Mouse (Mus musculus): ENCODE measurements around the gene Proser3.
"Not testable (repeated sequence)": the region's sequence is repeated elsewhere in the genome, so short reads cannot be mapped to it uniquely, and the experiment has no call there.

The Proser3 gene

DNA sequence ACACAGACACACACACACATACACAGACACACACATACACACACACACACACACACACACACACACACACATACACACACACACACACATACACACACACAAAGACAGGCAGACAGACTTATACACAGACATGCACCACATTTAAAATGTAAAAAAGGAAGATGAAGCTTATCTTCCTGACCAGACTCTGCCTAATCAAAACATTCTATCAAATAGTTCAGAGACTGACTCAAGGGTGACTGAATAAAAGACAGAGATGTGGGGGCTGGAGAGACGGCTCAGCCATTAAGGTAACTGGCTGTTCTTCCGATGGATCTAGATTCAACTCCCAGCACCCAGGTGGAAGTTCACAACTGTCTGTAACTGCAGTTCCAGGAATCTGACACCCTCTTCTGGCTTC is 7.8 kb downstream of the Proser3 start:
- no peak for DNase-seq (ENCODE audit: extremely low spot score)

DNA sequence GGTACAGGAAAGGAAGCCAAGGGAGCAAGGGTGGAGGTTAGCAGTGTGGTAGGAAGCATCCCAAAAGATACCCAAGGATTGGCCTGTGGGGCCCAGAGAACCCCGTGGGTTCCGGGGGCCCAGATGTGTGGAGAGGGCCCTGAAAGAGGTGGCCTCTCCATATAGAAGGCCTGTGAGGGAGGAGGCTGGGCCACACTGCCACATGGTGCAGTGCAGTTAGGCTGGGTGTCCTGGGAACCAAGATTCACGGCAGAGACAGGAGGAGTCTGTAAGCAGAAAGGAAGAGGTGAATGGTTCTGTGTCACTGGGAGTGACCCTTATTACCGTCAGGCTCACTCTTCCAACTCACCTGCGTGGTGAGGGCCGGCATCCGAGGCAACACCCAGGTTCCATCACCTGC is 11.5 kb downstream of the Proser3 start:
- DNase-seq (ENCODE audit: extremely low spot score) = no peak

DNA sequence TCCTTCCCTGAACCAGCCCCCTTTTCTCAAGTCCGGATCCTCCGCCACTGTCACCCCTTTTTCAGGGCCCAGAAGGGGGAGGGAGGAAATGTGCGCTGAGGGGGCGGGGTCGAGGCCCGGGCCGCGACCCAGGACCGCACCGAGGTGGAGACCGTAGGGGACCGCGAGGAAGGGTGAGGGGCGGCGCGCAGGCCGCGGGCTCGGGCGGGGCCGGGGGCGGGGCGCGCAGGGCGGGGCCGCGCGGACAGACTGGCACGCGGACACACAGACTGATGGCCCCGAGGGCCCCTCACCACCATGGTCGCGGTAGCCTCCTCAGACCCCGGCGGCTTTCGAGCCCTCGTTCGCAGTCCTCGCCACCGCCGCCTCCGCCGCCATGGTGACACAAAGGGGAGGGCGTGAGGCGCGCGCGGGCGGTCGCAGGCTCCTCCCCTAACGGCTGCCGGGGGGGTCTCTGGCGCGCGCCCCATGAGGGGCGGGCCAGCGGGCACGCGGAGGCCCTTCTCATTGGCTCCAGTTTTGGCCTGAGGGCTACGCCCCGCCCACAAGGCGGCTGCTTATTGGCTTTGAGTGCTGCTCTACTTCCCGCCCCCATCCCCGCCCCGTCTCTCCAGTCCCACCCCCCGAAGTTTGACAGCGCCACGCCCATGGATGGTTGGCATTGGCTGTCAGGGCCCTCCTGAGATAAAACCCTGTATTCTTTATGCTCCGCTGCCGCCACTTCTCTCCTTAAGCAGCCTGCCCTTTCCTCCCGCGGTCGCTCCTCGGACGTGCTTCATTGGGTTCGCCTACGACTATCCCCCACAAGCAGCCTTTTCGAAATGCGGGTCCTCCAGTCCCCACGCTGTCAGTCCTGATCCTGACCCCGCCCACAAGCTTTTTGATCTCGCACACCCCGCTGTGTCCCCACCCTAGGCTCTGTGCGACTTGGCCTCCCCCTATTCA is 17.2 kb downstream of the Proser3 start, which contains the start of gene Arhgap33:
Arhgap33 (minus strand) TSS at position 428 of the 945 bp plus-strand sequence.
- peak; percentile 96 for DNase-seq (ENCODE audit: extremely low spot score)

- DNase-seq (ENCODE audit: extremely low spot score) = no peak
Observed at GRCm38 (mm10) chr7:30533941-30534632, 18.0 kb downstream of the Proser3 start.

GRCm38 (mm10) chr7:30532931-30533330 is 19.2 kb downstream of the Proser3 start:
- peak; percentile 51 for DNase-seq (ENCODE audit: extremely low spot score)

GRCm38 (mm10) chr7:30531291-30531815 is 20.7 kb downstream of the Proser3 start:
- no peak for DNase-seq (ENCODE audit: extremely low spot score)

- DNase-seq (ENCODE audit: extremely low spot score) = no peak
Observed at GRCm38 (mm10) chr7:30526981-30527380, 25.1 kb downstream of the Proser3 start.

- DNase-seq (ENCODE audit: extremely low spot score) = no peak
Observed at GRCm38 (mm10) chr7:30526399-30526798, 25.7 kb downstream of the Proser3 start.

GRCm38 (mm10) chr7:30525954-30526353 is 26.1 kb downstream of the Proser3 start:
- DNase-seq (ENCODE audit: extremely low spot score) = peak; percentile 8

- no peak for DNase-seq (ENCODE audit: extremely low spot score)
Observed at GRCm38 (mm10) chr7:30524487-30524886, 27.6 kb downstream of the Proser3 start.

- DNase-seq (ENCODE audit: extremely low spot score) = no peak
Observed at GRCm38 (mm10) chr7:30522871-30523270, 29.2 kb downstream of the Proser3 start.

DNA sequence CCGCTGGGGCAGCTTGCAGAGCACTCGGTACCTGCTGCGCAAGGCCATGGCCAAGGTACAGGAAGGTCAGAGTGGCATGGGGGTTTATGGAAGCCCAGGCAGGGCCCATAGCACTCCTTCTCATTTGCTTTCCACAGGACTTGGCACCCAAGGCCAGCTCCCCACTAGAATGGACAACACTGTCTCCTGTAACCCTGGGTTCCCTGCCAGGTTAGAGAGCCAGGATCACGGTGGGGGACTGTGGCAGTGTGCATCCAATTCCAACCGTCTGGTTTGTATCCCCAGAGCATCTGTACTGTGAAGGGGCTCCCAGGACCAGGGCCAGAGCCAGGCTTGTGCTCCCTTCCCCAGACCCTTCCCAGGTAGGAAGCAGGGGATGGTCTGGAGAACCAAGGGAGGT is 31.2 kb downstream of the Proser3 start:
- no peak for DNase-seq (ENCODE audit: extremely low spot score)

DNA sequence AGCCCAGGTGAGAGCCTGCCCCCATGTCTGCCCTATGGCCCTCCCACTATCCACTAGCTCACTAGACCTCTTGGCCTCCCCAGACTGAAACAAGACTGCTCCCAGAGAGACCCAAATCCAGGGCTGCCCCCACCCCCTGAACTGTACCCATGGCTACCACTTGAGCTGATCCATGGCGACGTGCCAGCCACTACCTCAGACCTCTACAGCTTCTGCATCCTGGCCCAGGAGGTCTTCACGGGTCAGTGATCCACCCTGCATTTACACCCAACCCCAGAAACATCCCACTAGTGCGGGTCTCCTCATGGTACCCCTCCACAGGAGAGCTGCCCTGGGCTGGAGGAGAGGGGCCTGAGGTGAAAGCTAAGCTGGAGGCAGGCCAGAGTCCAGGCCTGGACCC is 31.7 kb downstream of the Proser3 start:
- no peak for DNase-seq (ENCODE audit: extremely low spot score)

DNA sequence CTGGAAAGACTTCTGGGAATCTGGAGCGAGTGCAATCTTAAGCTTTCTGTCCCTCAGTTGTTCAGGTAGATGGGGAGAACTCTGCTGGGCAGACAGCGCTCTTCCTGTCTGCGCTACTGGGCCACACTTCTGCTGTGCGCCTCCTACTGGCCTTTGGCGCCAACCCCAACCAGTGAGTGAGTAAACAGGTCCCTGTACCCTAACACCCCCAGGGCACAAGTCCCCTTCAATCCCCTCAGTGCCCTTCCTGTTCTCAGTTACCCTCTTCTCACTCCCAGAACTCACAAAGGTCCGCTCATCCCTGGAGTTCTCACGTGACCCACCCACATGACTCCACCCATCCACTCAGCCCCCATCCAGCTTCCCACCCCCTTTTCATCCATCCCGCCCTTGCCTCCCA is 33.8 kb downstream of the Proser3 start:
- no peak for DNase-seq (ENCODE audit: extremely low spot score)

DNA sequence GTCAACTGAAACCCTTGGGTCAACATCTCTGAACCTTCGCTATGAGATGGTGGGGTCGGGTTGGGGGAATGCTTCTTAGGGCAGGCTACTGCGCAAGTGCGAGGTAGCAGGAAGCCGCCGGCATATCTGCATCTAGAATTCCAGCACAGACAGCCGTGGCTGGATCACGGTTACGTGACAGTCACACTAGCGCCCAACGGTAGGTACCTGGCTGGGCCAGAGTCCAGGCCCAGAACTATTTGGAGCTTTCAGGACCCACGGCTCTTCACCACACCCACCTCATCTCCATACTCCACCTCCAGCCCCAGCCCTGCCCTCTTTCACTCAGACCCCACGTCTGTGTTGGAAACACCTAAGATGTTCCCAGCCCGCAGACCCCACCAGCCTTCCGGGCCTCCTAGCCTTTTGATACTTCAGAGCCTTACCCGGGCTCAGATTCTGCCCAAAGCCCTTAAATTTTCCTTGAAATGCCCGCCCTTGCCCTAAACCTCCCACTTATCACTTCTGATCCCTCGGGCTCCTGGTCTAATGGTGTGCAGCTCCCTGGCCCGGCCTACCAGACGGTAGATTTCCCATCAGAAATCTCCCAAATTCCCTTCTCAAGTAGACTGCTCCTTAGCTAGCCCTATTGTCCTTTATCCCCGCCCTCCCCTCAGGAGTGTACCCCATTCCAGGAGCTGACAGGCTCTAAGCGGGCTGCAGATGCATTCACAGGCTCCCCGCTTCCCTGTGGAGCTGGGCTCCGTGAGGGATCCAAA is 36.9 kb downstream of the Proser3 start:
- no peak for DNase-seq (ENCODE audit: extremely low spot score)

DNA sequence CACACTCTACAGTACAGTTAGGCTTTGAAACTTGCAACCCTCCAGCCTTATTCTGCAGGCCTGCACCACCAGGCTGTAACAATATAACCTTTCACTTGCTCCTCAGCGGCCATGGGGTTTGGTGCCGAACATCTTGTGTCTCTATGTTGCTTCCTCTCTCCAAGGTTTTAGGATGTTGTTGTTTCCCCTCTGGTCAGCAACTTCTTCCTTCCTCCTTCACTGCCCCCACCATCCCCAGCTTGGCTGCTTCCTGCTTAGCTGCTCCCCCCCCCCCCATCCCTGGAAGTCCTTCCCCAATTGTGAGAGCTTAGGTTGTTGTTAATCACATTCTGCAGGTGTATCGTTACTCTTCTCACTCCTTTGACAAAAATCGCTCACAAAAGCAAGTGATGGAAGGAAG is 44.0 kb downstream of the Proser3 start:
- no peak for DNase-seq (ENCODE audit: extremely low spot score)

- DNase-seq (ENCODE audit: extremely low spot score) = not testable (repeated sequence)
Observed at GRCm38 (mm10) chr7:30501159-30501558, 50.9 kb downstream of the Proser3 start.

DNA sequence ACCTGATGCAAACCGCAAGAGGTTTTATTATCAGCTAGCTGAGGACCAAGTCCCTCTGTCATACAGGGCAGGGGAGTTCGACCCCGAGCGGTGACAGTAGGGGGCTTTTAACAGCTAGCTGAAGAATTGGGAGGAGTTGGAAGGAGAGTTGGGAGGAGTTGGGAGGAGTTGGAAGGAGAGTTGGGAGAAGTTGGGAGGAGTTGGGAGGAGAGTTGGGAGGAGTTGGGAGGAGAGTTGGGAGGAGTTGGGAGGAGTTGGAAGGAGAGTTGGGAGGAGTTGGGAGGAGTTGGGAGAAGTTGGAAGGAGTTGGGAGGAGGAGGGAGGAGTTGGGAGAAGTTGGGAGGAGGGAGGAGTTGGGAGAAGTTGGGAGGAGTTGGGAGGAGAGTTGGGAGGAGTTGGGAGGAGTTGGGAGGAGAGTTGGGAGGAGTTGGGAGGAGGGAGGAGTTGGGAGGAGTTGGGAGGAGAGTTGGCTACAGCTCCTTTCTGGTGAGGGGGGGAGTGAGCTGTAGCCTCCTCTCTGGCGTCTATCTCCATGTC is 56.5 kb downstream of the Proser3 start:
- not testable (repeated sequence) for DNase-seq (ENCODE audit: extremely low spot score)

DNA sequence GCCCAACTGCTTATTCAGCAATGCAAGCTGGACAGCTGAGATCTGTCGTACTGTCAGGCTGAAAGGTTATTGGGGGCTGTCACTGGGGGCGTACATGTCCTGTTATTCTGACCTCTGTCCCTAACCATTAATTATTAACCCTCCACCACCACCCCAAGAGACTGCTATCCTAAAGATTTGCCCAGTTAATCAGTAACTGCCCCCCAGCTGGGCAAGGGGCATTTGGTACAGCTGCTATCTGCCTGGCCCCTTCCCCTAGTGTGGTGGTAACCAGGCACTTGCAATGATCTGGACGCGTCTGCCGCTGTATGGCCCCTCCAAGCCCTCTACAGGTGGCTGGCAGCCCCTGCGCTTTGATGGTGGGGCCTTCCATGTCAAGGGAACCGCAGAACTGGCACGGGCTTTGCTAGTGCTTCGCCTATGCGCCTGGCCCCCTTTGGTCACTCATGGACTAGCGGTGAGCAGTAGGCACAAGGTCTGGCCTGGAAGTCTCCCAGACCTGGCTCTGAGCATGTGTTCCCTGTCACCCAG is 58.6 kb downstream of the Proser3 start, which contains the start of gene Prodh2:
Prodh2 (plus strand) TSS at position 222 of the 531 bp plus-strand sequence.
- no peak for DNase-seq (ENCODE audit: extremely low spot score)

- peak; percentile 56 for DNase-seq (ENCODE audit: extremely low spot score)
Observed at GRCm38 (mm10) chr7:30492765-30493164, 59.3 kb downstream of the Proser3 start.

DNA sequence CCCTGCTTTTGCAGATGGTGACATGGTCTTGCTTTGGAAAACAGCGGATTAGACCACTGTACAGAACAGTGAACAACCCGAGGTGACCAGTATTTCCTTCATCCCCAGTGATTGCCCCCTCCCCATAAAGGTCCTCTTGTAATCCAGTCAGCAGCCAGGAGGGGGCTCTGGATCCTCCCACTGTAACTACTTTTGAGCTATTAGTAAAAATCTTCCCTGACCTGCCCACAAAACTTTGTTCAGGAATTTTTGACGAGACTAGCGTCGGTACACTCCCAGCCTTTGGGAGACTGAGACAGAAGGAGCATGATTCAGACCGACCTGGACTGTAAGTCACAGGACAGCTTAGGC is 61.2 kb downstream of the Proser3 start:
- no peak for DNase-seq (ENCODE audit: extremely low spot score)
